Mouse (Mus musculus): ENCODE results near the gene Itpr2. TPM values are rescaled to one million over a fixed set of nuclear protein-coding genes. Genes with fewer than 3 reads are reported as not detected.

Gene Itpr2
- total and polyA plus RNA-seq, 2 experiments from 2014 or later = 8.0 to 8.4 TPM

DNA sequence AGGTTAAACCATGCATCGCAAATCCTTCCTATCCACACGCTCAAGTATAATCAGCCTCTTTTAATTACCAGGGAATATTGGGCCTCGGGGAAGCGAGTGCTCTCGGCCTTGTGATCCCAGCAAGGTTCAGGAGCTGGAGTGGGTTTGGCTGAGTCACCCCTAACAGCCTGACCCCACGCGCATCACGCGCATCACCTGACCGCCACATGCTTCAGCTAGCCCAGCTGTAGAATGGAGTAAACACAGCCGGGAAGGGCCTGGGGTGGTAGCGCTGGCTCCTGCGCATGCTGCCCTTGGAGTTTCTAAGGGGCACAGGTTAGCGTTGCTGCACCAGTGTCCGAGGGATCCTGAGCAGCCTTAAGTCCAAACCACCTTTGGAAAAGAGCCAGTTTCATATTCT, 423.9 kb downstream of the Itpr2 start:
- H3K9me3 ChIP-seq (ENCODE audit: low read length) = 0 out of 2 replicates have a peak, but pooled peaks cover 4% of the 10 kb centered on the region
- WGBS = 89% methylated on average over 15 of the region's 15 CpGs
- no peak for DNase-seq

DNA sequence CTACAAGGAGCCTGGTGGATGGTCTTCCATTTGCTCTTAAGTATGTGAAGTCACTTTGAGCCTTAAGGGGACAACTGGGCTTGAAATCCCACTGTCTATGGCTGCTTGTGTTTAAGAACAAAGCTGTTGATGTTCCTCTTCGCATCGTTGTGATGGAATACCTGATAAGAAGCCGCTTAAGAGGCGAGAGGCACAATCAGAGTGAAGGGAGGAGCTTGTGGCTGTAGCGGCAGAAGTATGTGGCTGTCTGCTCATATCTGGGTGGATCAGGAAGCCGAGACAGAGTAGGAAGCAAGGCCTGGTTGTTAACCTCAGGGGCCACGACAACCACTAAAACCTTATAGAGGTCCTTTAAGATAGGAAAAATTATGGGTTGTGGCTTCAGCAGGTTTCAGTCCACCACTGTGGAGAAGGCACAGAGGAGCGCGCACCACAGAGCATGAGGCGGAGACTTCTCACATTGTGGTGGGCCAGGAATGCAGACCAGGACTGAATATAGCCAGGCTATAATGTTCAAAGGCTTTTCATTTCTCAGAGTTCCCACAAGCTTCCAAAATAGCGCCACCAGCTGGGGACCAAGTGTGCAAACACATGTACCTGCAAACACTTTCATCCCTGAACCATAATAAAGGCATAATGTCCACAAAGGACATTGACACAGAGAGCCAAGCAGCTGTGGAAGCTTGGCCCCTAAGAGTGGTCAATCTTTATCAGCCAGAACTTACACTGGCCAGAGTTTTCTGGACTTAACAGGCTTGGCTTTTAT, 424.7 kb downstream of the Itpr2 start:
- Histone ChIP-seq H3K9ac (no peak overlapping the region), H3K36me3 (ENCODE audit: insufficient read depth) (no peaks in the 10 kb centered on the region), H3K27me3 (ENCODE audit: insufficient read depth, low read length) (no peaks in the 10 kb centered on the region), H3K4me1 (ENCODE audit: insufficient read depth) (no peaks in the 10 kb centered on the region), H3K4me3 (ENCODE audit: low read depth, low read length) (no peak overlapping the region), H3K4me2 (ENCODE audit: low read depth) (no peak overlapping the region), H3K9me3 (ENCODE audit: low read length) (0 out of 2 replicates have a peak, but pooled peaks cover 4% of the 10 kb centered on the region), H3K27ac (ENCODE audit: low read depth, low read length) (no peak overlapping the region)
- ATAC-seq = no peak
- 88% methylated on average over 11 of the region's 11 CpGs for WGBS
- TF ChIP-seq CTCF (IDR thresholded peaks at IDR 0.05; ENCODE audit: low read depth) = no peak
- no peak for DNase-seq

More for the DNA sequence above, 423.9 kb downstream of the Itpr2 start:
- Histone ChIP-seq H3K9ac (no peak overlapping the region), H3K4me3 (ENCODE audit: low read depth, low read length) (no peak overlapping the region), H3K27me3 (ENCODE audit: insufficient read depth, low read length) (no peaks in the 10 kb centered on the region), H3K4me2 (ENCODE audit: low read depth) (no peak overlapping the region), H3K4me1 (ENCODE audit: insufficient read depth) (no peaks in the 10 kb centered on the region), H3K36me3 (ENCODE audit: insufficient read depth) (no peaks in the 10 kb centered on the region), H3K27ac (ENCODE audit: low read depth, low read length) (no peak overlapping the region)
- TF ChIP-seq CTCF (IDR thresholded peaks at IDR 0.05; ENCODE audit: low read depth) = no peak
- no peak for ATAC-seq

DNA sequence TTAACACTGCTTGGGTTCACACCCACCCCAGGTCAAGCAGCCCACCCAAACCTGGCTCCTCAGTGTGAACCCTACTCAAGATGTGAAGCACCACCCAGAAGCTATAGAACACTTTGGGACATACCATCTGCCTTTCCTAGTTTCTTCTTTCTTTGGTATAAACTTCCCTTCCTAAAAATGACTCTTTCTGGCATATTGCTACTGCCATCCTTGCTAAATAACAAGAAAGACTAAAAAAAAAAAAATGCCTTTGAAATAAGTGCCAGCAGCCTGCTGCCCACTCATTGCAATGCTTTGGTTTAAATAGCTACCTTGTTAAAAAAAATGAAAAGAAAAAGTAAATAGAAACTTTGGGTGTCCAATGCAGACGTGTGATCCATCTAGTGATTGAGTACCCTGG, 429.2 kb downstream of the Itpr2 start:
- no peaks in the 10 kb centered on the region for H3K36me3 ChIP-seq (ENCODE audit: insufficient read depth)
- H3K4me1 ChIP-seq (ENCODE audit: insufficient read depth) = no peaks in the 10 kb centered on the region
- WGBS = 67% methylated on average over 1 of the region's 1 CpGs
- H3K4me2 ChIP-seq (ENCODE audit: low read depth) = no peak overlapping the region
- H3K9ac ChIP-seq = no peak overlapping the region
- ATAC-seq (no peak), DNase-seq (no peak)
- H3K27ac ChIP-seq (ENCODE audit: low read depth, low read length) = no peak overlapping the region
- no peak overlapping the region for H3K4me3 ChIP-seq (ENCODE audit: low read depth, low read length)
- 0 out of 2 replicates have a peak, but pooled peaks cover 4% of the 10 kb centered on the region for H3K9me3 ChIP-seq (ENCODE audit: low read length)
- no peaks in the 10 kb centered on the region for H3K27me3 ChIP-seq (ENCODE audit: insufficient read depth, low read length)
- no peak for TF ChIP-seq CTCF (IDR thresholded peaks at IDR 0.05; ENCODE audit: low read depth)

DNA sequence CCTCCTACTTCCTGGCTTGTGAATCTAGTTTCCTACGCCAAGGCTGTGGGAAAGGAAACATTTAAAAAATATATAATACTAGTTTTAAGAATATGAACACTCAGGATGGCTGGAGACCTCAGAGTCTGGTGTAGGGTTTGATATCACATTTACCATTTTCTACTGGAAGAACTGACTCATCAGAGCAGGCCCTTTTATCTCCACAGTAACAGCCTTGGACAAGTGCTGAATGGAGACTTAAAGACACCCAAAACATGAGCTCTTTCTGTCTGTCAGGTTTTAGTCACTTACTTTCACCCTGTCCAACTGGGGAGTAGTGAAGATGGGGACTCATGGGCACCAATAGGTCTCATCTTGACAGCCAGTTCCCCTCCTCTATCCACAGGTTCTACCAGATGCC, 430.1 kb downstream of the Itpr2 start:
- Histone ChIP-seq H3K4me3 (ENCODE audit: low read depth, low read length) (no peak overlapping the region), H3K27ac (ENCODE audit: low read depth, low read length) (no peak overlapping the region), H3K4me1 (ENCODE audit: insufficient read depth) (no peaks in the 10 kb centered on the region), H3K9ac (no peak overlapping the region), H3K27me3 (ENCODE audit: insufficient read depth, low read length) (no peaks in the 10 kb centered on the region), H3K36me3 (ENCODE audit: insufficient read depth) (no peaks in the 10 kb centered on the region), H3K4me2 (ENCODE audit: low read depth) (no peak overlapping the region), H3K9me3 (ENCODE audit: low read length) (0 out of 2 replicates have a peak, but pooled peaks cover 4% of the 10 kb centered on the region)
- no peak for DNase-seq
- WGBS = 93% methylated on average over 1 of the region's 1 CpGs
- no peak for TF ChIP-seq CTCF (IDR thresholded peaks at IDR 0.05; ENCODE audit: low read depth)
- no peak for ATAC-seq

Other genes starting within 250 kb of the Itpr2 start
- gene Fgfr1op2, start 75.0 kb upstream of the Itpr2 start, total RNA-seq (2014; rRNA removed) = 32.2 and 34.9 TPM in 2 replicates
- 37.3 and 37.7 TPM in 2 replicates for gene Fgfr1op2, start 75.0 kb upstream of the Itpr2 start, polyA plus RNA-seq (2015; fragmentation: Nextera tagmentation; extraction: Ambion mirVana)
- gene Ints13, start 75.6 kb upstream of the Itpr2 start, total RNA-seq (2014; rRNA removed) = 29.1 and 40.7 TPM in 2 replicates
- gene Ints13, start 75.6 kb upstream of the Itpr2 start, polyA plus RNA-seq (2015; fragmentation: Nextera tagmentation; extraction: Ambion mirVana) = 17.0 and 23.8 TPM in 2 replicates
- 65.2 and 85.3 TPM in 2 replicates for gene Med21, start 140.3 kb upstream of the Itpr2 start, total RNA-seq (2014; rRNA removed)
- gene Med21, start 140.3 kb upstream of the Itpr2 start, polyA plus RNA-seq (2015; fragmentation: Nextera tagmentation; extraction: Ambion mirVana) = 112 and 115 TPM in 2 replicates
- gene Tm7sf3, start 140.6 kb upstream of the Itpr2 start, total RNA-seq (2014; rRNA removed) = 41.0 and 51.1 TPM in 2 replicates
- 30.5 and 40.6 TPM in 2 replicates for gene Tm7sf3, start 140.6 kb upstream of the Itpr2 start, polyA plus RNA-seq (2015; fragmentation: Nextera tagmentation; extraction: Ambion mirVana)
- gene Stk38l, start 222.8 kb upstream of the Itpr2 start, total RNA-seq (2014; rRNA removed) = 7.1 and 7.6 TPM in 2 replicates
- 8.1 and 11.0 TPM in 2 replicates for gene Stk38l, start 222.8 kb upstream of the Itpr2 start, polyA plus RNA-seq (2015; fragmentation: Nextera tagmentation; extraction: Ambion mirVana)

Data from forebrain, postnatal 0 days (tissue).